Mouse (Mus musculus) heart, embryonic 10.5 days (tissue): ENCODE measurements around the gene Abcb10. TPM values are rescaled to one million over a fixed set of nuclear protein-coding genes. Genes with fewer than 3 reads are reported as not detected.
A peak's percentile ranks its signal among the peaks of the same experiment; 100 is the strongest.
"Not testable (repeated sequence)": the region's sequence is repeated elsewhere in the genome, so short reads cannot be mapped to it uniquely, and the experiment has no call there.

Experiments
- DNase-seq: peaks from one replicate; pipeline ENCODE4 v3.0.0-alpha.2; 2017; ENCODE audit warnings: low spot score
- H3K27ac ChIP-seq: fragments of 300-500 bp; sonication (generic); 2 replicates; pipeline ENCODE4 v1.5.1; 2016; ENCODE audit warnings: mild to moderate bottlenecking
- H3K27me3 ChIP-seq: fragments of 300-500 bp; sonication (generic); 2 replicates; pipeline ENCODE4 v1.6.1; 2016; ENCODE audit warnings: mild to moderate bottlenecking; ENCODE audit not compliant: poor library complexity, insufficient read depth, severe bottlenecking
- H3K36me3 ChIP-seq: fragments of 300-500 bp; sonication (generic); 2 replicates; pipeline ENCODE4 v1.6.1; 2016; ENCODE audit warnings: mild to moderate bottlenecking, moderate library complexity
- H3K4me1 ChIP-seq: fragments of 300-500 bp; sonication (generic); 2 replicates; pipeline ENCODE4 v1.6.1; 2016; ENCODE audit warnings: mild to moderate bottlenecking
- H3K4me3 ChIP-seq: fragments of 300-500 bp; sonication (generic); 2 replicates; pipeline ENCODE4 v1.5.1; 2016; ENCODE audit warnings: mild to moderate bottlenecking, moderate library complexity
- H3K9me3 ChIP-seq: fragments of 300-500 bp; sonication (generic); 2 replicates; pipeline ENCODE4 v1.6.1; 2016; ENCODE audit warnings: mild to moderate bottlenecking, moderate library complexity
- WGBS: fragments of 180-500 bp; shearing (Covaris S2); methylation state at CpG from one replicate; pipeline ENCODE4 v1.1.7; 2016; 5-methylcytosine and 5-hydroxymethylcytosine counted together
- polyA plus RNA-seq: library from polyadenylated mRNA; unstranded; fragments of >200 nt; fragmentation: Nextera tagmentation; extraction: Ambion mirVana; gene quantifications from 2 replicates; pipeline ENCODE4 v1.2.1, GENCODE M21; 2016

The Abcb10 gene
- polyA plus RNA-seq, 1 experiment from 2014 or later: 41.6 TPM

DNA sequence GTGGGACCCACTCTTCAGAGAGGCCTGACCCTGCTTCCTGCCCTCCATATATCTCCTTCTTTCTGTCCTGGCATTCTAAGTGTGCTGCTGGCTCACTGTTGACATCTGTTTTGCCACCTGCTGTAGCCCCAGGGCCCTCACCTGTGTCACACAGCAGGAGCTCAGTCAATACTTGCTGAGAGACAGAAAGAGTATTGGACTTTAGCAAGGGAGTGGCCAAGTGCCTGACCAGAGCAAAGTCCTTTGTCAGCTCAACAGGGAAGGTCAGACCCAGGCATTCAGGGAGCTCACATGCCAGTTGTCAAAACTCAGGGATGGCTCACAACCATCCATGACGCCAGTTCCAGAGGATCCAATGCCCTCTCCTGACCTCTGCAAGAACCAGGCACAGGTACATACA, 9.4 kb downstream of the Abcb10 start:
- no peaks in the 10 kb centered on the region for H3K9me3 ChIP-seq
- H3K4me3 ChIP-seq: no peak overlapping the region
- no peak overlapping the region for H3K27ac ChIP-seq
- 76% methylated on average over 1 of the region's 1 CpGs for WGBS
- peaks cover 27% of the 10 kb centered on the region for H3K36me3 ChIP-seq
- no peak for DNase-seq
- H3K27me3 ChIP-seq: no peaks in the 10 kb centered on the region
- H3K4me1 ChIP-seq: peaks cover 24% of the 10 kb centered on the region

DNA sequence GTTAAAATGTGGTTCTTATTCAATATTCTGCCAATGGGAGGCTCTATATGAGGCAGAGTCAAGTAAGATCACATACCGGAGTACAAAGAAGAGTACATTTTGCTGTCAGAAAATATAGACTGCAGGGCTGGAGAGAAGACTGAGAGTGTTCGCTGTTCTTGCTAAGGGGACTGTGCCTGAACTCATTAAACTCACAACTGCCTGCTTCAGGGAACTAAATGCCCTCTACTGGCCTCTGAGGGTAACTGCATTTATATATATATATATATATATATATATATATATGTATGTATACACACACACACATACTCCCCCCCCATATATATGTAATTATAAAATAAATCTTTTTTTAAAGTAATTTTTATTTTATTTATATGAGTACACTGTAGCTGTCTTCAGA, 16.0 kb downstream of the Abcb10 start:
- Histone ChIP-seq H3K9me3 (no peaks in the 10 kb centered on the region), H3K4me1 (peaks cover 7% of the 10 kb centered on the region; the same call in 1 of the 2 replicates), H3K4me3 (no peak overlapping the region), H3K27me3 (no peaks in the 10 kb centered on the region), H3K36me3 (peaks cover 63% of the 10 kb centered on the region), H3K27ac (no peak overlapping the region)
- DNase-seq: no peak
- WGBS: 73% methylated on average over 2 of the region's 2 CpGs

DNA sequence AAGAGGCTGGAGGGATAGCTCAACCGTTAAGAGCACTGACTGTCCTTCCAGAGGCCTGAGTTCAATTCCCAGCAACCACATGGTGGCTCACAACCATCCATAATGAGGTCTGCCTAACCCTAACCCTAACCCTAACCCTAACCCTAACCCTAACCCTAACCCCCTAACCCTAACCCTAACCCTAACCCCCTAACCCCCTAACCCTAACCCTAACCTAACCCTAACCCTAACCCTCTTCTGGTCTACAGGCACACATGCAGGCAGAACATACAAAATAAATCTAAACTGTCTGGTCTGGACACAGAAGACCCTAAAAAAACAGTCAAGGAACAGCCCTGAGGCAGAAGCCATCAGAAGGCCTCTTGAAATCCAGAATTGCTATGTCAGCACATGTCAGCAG, 21.6 kb downstream of the Abcb10 start:
- no peak for DNase-seq
- WGBS: 74% methylated on average over 1 of the region's 1 CpGs
- no peaks in the 10 kb centered on the region for H3K9me3 ChIP-seq
- no peak overlapping the region for H3K27ac ChIP-seq
- H3K4me1 ChIP-seq: no peaks in the 10 kb centered on the region
- no peaks in the 10 kb centered on the region for H3K27me3 ChIP-seq
- no peak overlapping the region for H3K4me3 ChIP-seq
- peaks cover 78% of the 10 kb centered on the region for H3K36me3 ChIP-seq

DNA sequence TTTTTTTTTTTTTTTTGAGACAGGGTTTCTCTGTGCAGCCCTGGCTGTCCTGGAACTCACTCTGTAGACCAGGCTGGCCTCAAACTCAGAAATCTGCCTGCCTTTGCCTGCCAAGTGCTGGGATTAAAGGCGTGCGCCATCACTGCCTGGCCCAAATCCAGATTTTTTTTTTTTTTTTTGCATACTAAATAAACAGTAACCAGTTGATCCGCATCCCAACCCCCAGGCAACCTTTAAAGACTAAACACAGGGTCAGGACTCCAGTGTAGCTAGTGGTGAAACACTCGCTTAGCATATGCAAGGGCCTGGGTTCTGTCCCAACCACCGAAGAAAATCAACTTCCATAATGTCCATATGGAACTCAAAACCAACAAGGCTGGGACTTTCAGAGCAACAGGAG, 22.4 kb downstream of the Abcb10 start:
- WGBS: 85% methylated on average over 5 of the region's 5 CpGs
- H3K4me3 ChIP-seq, H3K4me1 ChIP-seq, DNase-seq, H3K27me3 ChIP-seq, H3K9me3 ChIP-seq, H3K27ac ChIP-seq: not testable (repeated sequence)
- peaks cover 79% of the 10 kb centered on the region for H3K36me3 ChIP-seq

DNA sequence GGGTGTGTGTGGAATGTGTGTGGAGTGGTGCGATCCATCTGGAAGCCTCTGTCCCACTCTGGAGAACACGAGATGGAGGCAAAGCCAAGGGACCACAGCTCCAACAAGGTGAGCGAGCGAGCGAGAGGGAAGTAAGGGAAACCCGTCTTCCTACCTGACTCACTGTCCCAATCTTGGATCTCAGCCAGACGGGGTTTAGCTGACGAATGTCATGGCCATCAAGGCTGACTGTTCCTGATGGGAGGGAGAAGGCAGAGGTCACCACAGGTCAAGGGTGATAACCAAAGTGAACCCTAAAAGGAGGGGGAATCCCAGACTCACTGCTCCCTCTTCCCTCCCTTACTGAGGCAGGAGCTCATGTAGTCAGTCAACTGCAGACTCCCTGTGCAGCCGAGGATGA, 22.9 kb downstream of the Abcb10 start:
- H3K4me1 ChIP-seq: no peaks in the 10 kb centered on the region
- H3K4me3 ChIP-seq: no peak overlapping the region
- H3K9me3 ChIP-seq: no peaks in the 10 kb centered on the region
- no peak overlapping the region for H3K27ac ChIP-seq
- H3K27me3 ChIP-seq: no peaks in the 10 kb centered on the region
- WGBS: 85% methylated on average over 9 of the region's 9 CpGs
- DNase-seq: no peak
- peaks cover 84% of the 10 kb centered on the region for H3K36me3 ChIP-seq

DNA sequence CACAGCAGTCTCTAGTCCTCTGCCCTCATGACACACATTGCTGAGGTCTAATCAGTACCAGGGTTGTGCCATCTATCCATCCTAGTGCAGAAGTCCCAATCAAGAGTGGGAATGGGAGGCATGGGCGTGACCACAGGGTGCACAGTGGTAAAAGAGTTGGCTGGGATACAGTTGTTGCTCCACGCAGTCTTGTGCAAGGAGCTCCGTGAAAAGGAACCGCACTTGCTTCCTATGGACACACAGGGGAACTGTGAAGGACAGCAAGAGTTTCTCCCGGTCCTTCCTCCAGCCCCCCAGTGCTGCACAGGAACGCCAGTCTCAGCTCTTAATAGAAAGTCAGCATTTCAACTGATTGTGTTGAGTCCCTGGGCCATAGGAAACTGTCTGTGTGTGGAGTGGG, 23.4 kb downstream of the Abcb10 start:
- Histone ChIP-seq H3K27me3 (no peaks in the 10 kb centered on the region), H3K4me1 (no peaks in the 10 kb centered on the region), H3K9me3 (no peaks in the 10 kb centered on the region), H3K27ac (no peak overlapping the region), H3K36me3 (peaks cover 85% of the 10 kb centered on the region), H3K4me3 (no peak overlapping the region)
- DNase-seq: no peak
- WGBS: 91% methylated on average over 6 of the region's 6 CpGs

DNA sequence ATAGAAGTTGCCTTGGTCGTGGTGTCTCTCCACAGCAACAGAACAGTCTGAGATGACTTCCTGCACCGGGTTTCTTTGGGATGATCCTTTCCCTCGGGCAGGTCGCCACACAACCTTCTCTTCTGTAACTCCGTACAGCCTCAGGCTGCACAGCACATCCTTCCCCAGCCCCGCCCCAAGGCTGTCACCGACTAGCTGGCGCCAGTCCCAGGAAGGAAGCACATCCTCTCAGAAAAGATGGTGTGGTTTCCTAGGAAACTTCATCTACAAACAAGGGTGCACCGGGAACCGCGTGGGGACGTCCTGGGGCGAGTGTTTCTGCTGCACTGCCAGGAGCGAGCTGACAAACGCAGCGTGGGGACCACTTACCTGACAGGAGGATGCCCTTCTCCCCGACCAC, 24.8 kb downstream of the Abcb10 start:
- H3K4me1 ChIP-seq: no peaks in the 10 kb centered on the region
- H3K9me3 ChIP-seq: no peaks in the 10 kb centered on the region
- 78% methylated on average over 17 of the region's 17 CpGs for WGBS
- DNase-seq: no peak
- peaks cover 85% of the 10 kb centered on the region for H3K36me3 ChIP-seq
- no peaks in the 10 kb centered on the region for H3K27me3 ChIP-seq
- no peak overlapping the region for H3K27ac ChIP-seq
- no peak overlapping the region for H3K4me3 ChIP-seq

DNA sequence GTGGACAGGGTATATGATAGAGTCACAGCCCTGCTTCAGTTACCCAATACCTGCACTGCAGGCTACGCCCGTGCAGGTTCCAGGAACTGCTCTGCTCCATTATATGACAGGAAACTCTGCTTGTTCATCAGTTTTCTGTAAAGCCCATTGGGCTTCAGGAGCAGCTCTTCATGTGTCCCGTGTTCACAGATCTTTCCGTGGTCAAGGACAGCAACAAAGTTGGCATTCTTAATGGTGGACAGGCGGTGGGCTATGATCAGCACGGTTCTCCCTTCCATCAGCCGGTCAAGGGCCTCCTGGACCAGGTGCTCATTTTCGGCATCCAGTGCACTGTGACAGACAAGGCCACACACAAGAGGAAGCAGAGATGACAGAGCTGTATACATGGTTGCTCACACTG, 28.7 kb downstream of the Abcb10 start:
- Histone ChIP-seq H3K27ac (no peak overlapping the region), H3K4me1 (peaks cover 9% of the 10 kb centered on the region; the same call in 1 of the 2 replicates), H3K36me3 (peaks cover 60% of the 10 kb centered on the region), H3K9me3 (no peaks in the 10 kb centered on the region), H3K4me3 (no peak overlapping the region), H3K27me3 (no peaks in the 10 kb centered on the region)
- WGBS: 90% methylated on average over 8 of the region's 8 CpGs
- DNase-seq: no peak

DNA sequence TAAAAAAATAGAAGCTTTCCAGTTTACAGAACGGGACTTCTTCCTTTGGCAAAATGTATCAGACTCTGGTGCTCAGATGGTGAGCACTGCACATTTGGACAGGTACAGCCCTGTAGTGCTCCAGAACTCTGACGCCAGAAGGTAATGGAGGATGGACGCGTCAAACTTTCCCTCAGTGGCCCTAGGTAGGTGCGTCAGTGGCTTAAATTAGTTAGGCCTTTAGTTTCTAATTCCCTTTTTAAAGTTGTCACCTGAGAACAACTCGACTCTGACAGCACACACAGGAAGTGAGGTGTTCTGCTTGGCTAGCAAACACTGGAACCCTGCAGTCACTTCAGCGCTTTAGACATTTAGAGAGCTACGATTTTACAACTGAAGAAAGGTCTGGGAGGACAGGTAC, 29.2 kb downstream of the Abcb10 start:
- H3K4me1 ChIP-seq: peaks cover 9% of the 10 kb centered on the region; the same call in 1 of the 2 replicates
- 87% methylated on average over 8 of the region's 8 CpGs for WGBS

DNA sequence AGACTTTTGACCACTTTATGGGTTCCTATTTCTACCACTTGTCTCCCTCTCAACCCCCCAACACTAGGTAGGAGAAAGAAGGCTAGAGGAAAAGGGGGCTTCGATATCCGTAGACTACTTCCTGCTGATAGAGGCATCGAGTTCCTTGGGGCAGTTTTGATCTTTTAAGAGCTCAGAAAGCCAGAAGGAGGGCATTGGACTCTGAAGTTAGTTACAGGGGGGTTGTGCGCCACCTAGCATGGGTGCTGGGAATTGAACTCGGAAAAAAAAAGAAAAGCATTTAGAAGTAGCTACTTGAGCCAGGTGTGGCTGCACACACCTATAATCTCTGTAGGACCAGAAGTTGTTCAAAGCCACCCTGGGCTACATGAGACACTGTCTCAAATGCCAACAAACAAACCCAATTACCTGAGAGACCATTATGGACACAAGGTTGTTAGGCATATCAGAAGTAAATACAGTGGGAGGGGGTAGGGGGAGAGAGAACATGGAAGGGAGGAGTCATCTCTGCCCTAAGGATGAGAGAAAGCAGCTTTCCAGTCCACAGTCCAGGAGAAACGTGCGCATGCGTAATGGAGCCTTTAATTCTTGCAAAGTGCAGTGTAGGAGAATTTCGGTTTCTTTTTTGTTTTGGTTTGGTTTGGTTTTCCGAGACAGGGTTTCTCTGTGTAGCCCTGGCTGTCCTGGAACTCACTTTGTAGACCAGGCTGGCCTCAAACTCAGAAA, 32.7 kb downstream of the Abcb10 start:
- DNase-seq: peak; percentile 80
- Histone ChIP-seq H3K27ac (peak overlapping the region; percentile 90; the same call in 1 of the 2 replicates), H3K4me1 (peaks cover 16% of the 10 kb centered on the region), H3K36me3 (peaks cover 39% of the 10 kb centered on the region), H3K27me3 (no peaks in the 10 kb centered on the region), H3K4me3 (peak overlapping the region; percentile 99), H3K9me3 (no peaks in the 10 kb centered on the region)
- 29% methylated on average over 10 of the region's 10 CpGs for WGBS

More for the DNA sequence above, 29.2 kb downstream of the Abcb10 start:
- Histone ChIP-seq H3K36me3 (peaks cover 56% of the 10 kb centered on the region), H3K27me3 (no peaks in the 10 kb centered on the region), H3K9me3 (no peaks in the 10 kb centered on the region), H3K27ac (no peak overlapping the region), H3K4me3 (no peak overlapping the region)
- no peak for DNase-seq

DNA sequence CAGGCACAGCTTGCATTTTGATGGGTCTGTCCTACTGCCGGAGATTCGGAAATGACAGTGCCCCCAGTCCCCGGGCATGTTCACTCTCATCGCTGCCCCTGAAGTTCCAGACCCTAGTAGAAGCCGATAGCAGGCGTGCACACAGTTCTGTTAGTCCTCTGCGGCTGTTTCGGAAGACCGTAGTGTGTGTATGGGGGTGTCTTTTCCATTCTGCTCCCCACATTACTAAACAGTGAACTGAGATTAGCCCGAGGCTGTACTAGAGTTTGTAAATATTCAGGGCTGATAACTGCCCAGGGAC, 33.3 kb downstream of the Abcb10 start:
- Histone ChIP-seq H3K9me3 (no peaks in the 10 kb centered on the region), H3K27ac (peak overlapping the region; percentile 90), H3K36me3 (peaks cover 39% of the 10 kb centered on the region), H3K4me3 (peak overlapping the region; percentile 99), H3K4me1 (peaks cover 16% of the 10 kb centered on the region), H3K27me3 (no peaks in the 10 kb centered on the region)
- DNase-seq: no peak
- 3% methylated on average over 10 of the region's 10 CpGs for WGBS

DNA sequence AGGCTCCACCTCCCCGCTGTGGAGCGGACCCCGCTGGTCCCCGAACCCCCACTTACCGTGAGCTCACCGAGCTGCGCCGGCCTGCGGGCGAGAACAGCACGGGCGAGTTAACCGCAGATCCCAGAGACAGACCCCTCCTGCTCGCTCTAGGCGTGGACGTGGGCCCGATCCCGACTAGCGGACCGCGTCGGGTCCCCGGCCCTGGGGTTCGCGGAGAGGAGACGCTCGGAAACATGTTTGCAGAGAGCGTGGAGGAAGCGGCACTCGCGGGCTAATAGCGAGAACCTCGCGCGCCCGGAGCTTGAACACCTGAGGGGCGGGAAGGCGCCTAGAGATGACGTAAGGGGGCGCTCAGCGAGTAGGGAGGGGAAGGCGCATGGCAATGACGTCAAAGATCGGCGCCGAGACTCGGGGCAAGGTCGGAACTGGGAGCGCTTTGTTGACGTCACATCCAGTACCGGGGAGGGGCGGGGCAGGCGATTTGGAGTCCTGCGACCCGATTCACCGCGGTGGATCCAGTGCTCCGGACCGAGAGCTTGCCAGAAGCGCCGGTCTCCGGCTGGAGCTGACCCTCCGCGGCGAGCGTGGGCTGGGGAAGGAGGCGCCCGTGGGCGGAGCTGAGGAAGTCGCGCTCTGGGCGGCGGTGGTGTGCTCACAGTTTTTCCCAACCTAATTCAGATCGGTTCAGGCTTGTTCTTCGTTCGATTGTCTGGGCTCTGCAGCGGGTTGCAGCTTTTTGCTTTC, 33.8 kb downstream of the Abcb10 start, which contains the start of gene Nup133:
Gene Nup133, minus strand, starts transcription at position 324 of the 744 bp plus-strand sequence.
- under 1% methylated on average over 77 of the region's 77 CpGs for WGBS

DNA sequence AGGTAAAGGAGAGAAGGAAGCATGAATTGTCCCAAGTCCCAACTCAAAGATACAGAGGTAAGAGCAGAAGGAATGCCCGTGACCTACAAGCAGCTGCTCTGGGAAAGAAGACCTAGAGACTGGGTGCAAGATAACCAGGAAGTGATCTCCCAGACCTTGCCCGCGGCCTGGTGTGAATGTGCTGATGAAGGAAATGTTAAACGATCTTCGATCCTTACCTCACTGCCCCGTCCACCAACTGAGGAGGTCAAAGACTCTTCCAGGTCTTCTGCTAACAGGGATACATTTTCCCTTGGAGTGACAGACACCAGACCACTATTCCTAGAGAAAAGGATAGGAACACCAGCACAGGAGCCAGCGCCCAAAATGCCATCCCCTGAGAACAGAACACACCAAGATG, 53.9 kb downstream of the Abcb10 start:
- H3K27ac ChIP-seq: no peak overlapping the region
- no peak overlapping the region for H3K4me3 ChIP-seq
- no peaks in the 10 kb centered on the region for H3K9me3 ChIP-seq
- DNase-seq: no peak
- peaks cover 81% of the 10 kb centered on the region for H3K36me3 ChIP-seq
- 89% methylated on average over 7 of the region's 7 CpGs for WGBS
- H3K27me3 ChIP-seq: no peaks in the 10 kb centered on the region
- no peaks in the 10 kb centered on the region for H3K4me1 ChIP-seq

More for the DNA sequence above, 33.8 kb downstream of the Abcb10 start, which contains the start of gene Nup133:
- no peaks in the 10 kb centered on the region for H3K27me3 ChIP-seq
- peaks cover 16% of the 10 kb centered on the region for H3K4me1 ChIP-seq
- H3K4me3 ChIP-seq: peak within 1 kb of the TSS; percentile 99
- peak within 1 kb of the TSS; percentile 90 for H3K27ac ChIP-seq
- peaks cover 37% of the 10 kb centered on the region for H3K36me3 ChIP-seq
- no peaks in the 10 kb centered on the region for H3K9me3 ChIP-seq
- DNase-seq: peak; percentile 98
